Mouse (Mus musculus) small intestine, adult 2 months (tissue): ENCODE data around the gene Lpcat1.

ENCODE experiments used
- CTCF ChIP-seq: fragments of 200-500 bp; IDR thresholded peaks from 2 replicates; pipeline ENCODE4 v1.5.1; 2012; ENCODE audit warnings: low read depth, mild to moderate bottlenecking, control low read depth, inconsistent platforms, low read length, moderate library complexity, mixed read lengths; ENCODE audit not compliant: insufficient replicate concordance, insufficient read length; ENCODE audit errors: extremely low read depth
- POLR2A ChIP-seq: fragments of 200-500 bp; IDR thresholded peaks from 2 replicates; pipeline ENCODE4 v1.6.1; 2012; ENCODE audit warnings: low read depth, mild to moderate bottlenecking, control low read depth, inconsistent platforms, low read length, moderate library complexity

GRCm38 (mm10) chr13:73434687-73435086, 32.3 kb upstream of the Lpcat1 start:
- TF ChIP-seq CTCF (no peak), POLR2A (no peak)
